Mouse (Mus musculus) stomach, postnatal 0 days (tissue): ENCODE data around the gene Tbx15.

Source experiments
- CTCF ChIP-seq: IDR thresholded peaks from 2 replicates; pipeline ENCODE4 v1.5.1; 2016; ENCODE audit warnings: antibody characterized with exemption, low read depth, mild to moderate bottlenecking, moderate library complexity
- EP300 ChIP-seq: optimal IDR thresholded peaks from 2 replicates; pipeline ENCODE3; 2016; ENCODE audit warnings: antibody characterized with exemption

DNA sequence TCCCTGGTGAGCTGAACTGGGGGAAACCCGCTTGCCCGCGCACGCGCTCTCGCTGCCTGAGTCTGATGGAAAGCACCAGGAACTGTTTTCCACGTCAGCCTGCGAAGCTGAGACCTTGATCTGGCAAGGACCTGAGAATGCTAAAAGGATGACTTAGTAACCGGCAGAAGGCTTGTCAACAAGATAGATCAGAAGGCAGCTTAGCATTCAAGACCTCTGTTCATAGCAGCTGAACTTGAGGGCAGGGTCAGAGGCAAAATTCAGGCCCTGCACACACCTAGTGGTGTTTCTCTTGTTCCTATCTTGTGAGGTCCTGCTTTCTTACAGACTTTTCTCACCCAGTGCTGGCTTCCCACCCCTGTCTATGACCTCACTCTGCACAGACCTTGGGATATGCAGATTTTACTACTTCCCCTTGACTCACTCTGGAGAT, 23.3 kb downstream of the Tbx15 start:
- TF ChIP-seq CTCF (no peak), EP300 (no peak)
